Mouse (Mus musculus) liver, postnatal 0 days (tissue): Measurements from ENCODE around the gene Slc39a11.

ENCODE experiments used
- CTCF ChIP-seq: sonication (generic); IDR thresholded peaks from 2 replicates; pipeline ENCODE4 v1.5.1; 2016; ENCODE audit warnings: antibody characterized with exemption, low read depth
- EP300 ChIP-seq: IDR thresholded peaks from 2 replicates; pipeline ENCODE4 v1.6.1; 2016; ENCODE audit warnings: antibody characterized with exemption, low read depth, mild to moderate bottlenecking

- TF ChIP-seq EP300 (no peak), CTCF (no peak)
These were observed 18.0 kb downstream of the Slc39a11 start for GRCm38 (mm10) chr11:113631862-113632261.
